Mouse (Mus musculus): ENCODE data around the gene Cdkl4. TPM values are rescaled to one million over a fixed set of nuclear protein-coding genes. Genes with fewer than 3 reads are reported as not detected.
A peak's percentile ranks its signal among the peaks of the same experiment; 100 is the strongest.

Cdkl4 gene
- polyA plus RNA-seq, 1 experiment from 2014 or later, result 1.6 TPM

- Histone ChIP-seq H3K9me3 (replicated peaks; ENCODE audit: low read length) (no peaks in the 10 kb centered on the region), H3K9ac (ENCODE audit: low read depth, low read length) (no peak overlapping the region), H3K4me2 (ENCODE audit: low read length) (no peak overlapping the region), H3K36me3 (ENCODE audit: insufficient read depth, low read length) (no peaks in the 10 kb centered on the region), H3K27me3 (ENCODE audit: insufficient read depth, low read length) (no peaks in the 10 kb centered on the region), H3K4me3 (replicated peaks; ENCODE audit: low read depth, low read length) (no peak overlapping the region), H3K4me1 (replicated peaks; ENCODE audit: insufficient read depth, low read length) (no peaks in the 10 kb centered on the region), H3K27ac (no peak overlapping the region)
- no peak for DNase-seq (ENCODE audit: low spot score)
- no peak for TF ChIP-seq CTCF (IDR thresholded peaks at IDR 0.05; ENCODE audit: low read depth)
- no peak for ATAC-seq (replicated peaks; ENCODE audit: low FRiP score, low read depth)
- WGBS, result 82% methylated on average over 6 of the region's 6 CpGs
Observed at GRCm38 (mm10) chr17:80496185-80496584, 81.4 kb downstream of the Cdkl4 start.

DNA sequence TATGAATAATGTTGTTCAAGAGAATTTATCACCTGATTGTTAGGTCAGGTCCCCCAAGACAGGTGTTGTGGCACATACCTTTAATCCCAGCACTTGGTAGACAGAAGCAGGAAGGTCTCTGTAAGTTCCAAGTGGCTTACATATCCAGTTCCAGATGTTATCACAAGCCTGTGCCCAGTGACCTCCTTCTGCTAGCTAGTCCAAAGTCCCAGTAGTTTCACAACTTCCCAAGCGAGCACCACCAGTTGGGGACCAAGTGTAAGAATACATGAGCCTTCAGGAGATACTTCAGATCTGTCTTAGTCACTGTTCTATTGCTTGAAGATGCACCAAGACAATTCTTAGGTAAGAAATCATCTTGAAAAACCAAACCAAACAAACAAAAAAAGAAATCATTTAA is 83.7 kb downstream of the Cdkl4 start:
- Histone ChIP-seq H3K9me3 (replicated peaks; ENCODE audit: low read length) (no peaks in the 10 kb centered on the region), H3K36me3 (ENCODE audit: insufficient read depth, low read length) (no peaks in the 10 kb centered on the region), H3K4me3 (replicated peaks; ENCODE audit: low read depth, low read length) (no peak overlapping the region), H3K4me2 (ENCODE audit: low read length) (no peak overlapping the region), H3K9ac (ENCODE audit: low read depth, low read length) (no peak overlapping the region), H3K27me3 (ENCODE audit: insufficient read depth, low read length) (no peaks in the 10 kb centered on the region), H3K4me1 (replicated peaks; ENCODE audit: insufficient read depth, low read length) (no peaks in the 10 kb centered on the region), H3K27ac (no peak overlapping the region)
- no peak for TF ChIP-seq CTCF (IDR thresholded peaks at IDR 0.05; ENCODE audit: low read depth)
- 73% methylated on average over 1 of the region's 1 CpGs for WGBS
- DNase-seq (ENCODE audit: low spot score) (no peak), ATAC-seq (replicated peaks; ENCODE audit: low FRiP score, low read depth) (no peak)

DNA sequence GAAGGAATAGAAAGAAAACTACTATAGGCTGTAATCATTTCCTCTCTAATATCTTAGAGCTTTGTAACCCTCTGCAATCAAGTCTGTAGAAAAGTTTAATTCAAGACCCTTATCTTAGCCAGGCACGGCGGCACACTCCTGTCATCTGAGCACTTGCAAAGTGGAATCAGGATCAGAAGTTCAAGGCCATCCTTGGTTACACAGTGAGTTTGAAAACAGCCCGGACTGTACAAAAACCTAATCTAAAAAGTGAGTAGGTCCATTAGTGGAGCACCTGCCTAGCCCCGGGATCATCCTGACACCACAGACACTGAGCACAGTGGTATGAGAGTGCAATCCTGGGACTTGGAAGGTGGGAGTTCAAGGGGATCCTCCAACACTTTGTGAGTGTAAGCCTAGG is 84.8 kb downstream of the Cdkl4 start:
- DNase-seq (ENCODE audit: low spot score) (no peak), ATAC-seq (replicated peaks; ENCODE audit: low FRiP score, low read depth) (no peak)
- Histone ChIP-seq H3K4me2 (ENCODE audit: low read length) (no peak overlapping the region), H3K27ac (no peak overlapping the region), H3K9me3 (replicated peaks; ENCODE audit: low read length) (no peaks in the 10 kb centered on the region), H3K9ac (ENCODE audit: low read depth, low read length) (no peak overlapping the region), H3K36me3 (ENCODE audit: insufficient read depth, low read length) (no peaks in the 10 kb centered on the region), H3K4me3 (replicated peaks; ENCODE audit: low read depth, low read length) (no peak overlapping the region), H3K4me1 (replicated peaks; ENCODE audit: insufficient read depth, low read length) (no peaks in the 10 kb centered on the region), H3K27me3 (ENCODE audit: insufficient read depth, low read length) (no peaks in the 10 kb centered on the region)
- no peak for TF ChIP-seq CTCF (IDR thresholded peaks at IDR 0.05; ENCODE audit: low read depth)
- WGBS, result 91% methylated on average over 4 of the region's 4 CpGs

- Histone ChIP-seq H3K4me3 (replicated peaks; ENCODE audit: low read depth, low read length) (no peak overlapping the region), H3K4me1 (replicated peaks; ENCODE audit: insufficient read depth, low read length) (no peaks in the 10 kb centered on the region), H3K4me2 (ENCODE audit: low read length) (no peak overlapping the region), H3K9ac (ENCODE audit: low read depth, low read length) (no peak overlapping the region), H3K36me3 (ENCODE audit: insufficient read depth, low read length) (no peaks in the 10 kb centered on the region), H3K27ac (no peak overlapping the region), H3K9me3 (replicated peaks; ENCODE audit: low read length) (no peaks in the 10 kb centered on the region), H3K27me3 (ENCODE audit: insufficient read depth, low read length) (no peaks in the 10 kb centered on the region)
- WGBS, result 80% methylated on average over 4 of the region's 4 CpGs
- no peak for DNase-seq (ENCODE audit: low spot score)
- TF ChIP-seq CTCF (IDR thresholded peaks at IDR 0.05; ENCODE audit: low read depth), result no peak
- no peak for ATAC-seq (replicated peaks; ENCODE audit: low FRiP score, low read depth)
Observed at GRCm38 (mm10) chr17:80492274-80492673, 85.3 kb downstream of the Cdkl4 start.

- H3K4me2 ChIP-seq (ENCODE audit: low read length), result no peak overlapping the region
- no peak overlapping the region for H3K4me3 ChIP-seq (replicated peaks; ENCODE audit: low read depth, low read length)
- ATAC-seq (replicated peaks; ENCODE audit: low FRiP score, low read depth) (no peak), DNase-seq (ENCODE audit: low spot score) (peak; percentile 10)
- no peaks in the 10 kb centered on the region for H3K27me3 ChIP-seq (ENCODE audit: insufficient read depth, low read length)
- H3K9ac ChIP-seq (ENCODE audit: low read depth, low read length), result no peak overlapping the region
- H3K27ac ChIP-seq, result no peak overlapping the region
- H3K36me3 ChIP-seq (ENCODE audit: insufficient read depth, low read length), result no peaks in the 10 kb centered on the region
- 55% methylated on average over 5 of the region's 5 CpGs for WGBS
- no peak for TF ChIP-seq CTCF (IDR thresholded peaks at IDR 0.05; ENCODE audit: low read depth)
- no peaks in the 10 kb centered on the region for H3K9me3 ChIP-seq (replicated peaks; ENCODE audit: low read length)
- no peaks in the 10 kb centered on the region for H3K4me1 ChIP-seq (replicated peaks; ENCODE audit: insufficient read depth, low read length)
Observed at GRCm38 (mm10) chr17:80490166-80490565, 87.4 kb downstream of the Cdkl4 start.

DNA sequence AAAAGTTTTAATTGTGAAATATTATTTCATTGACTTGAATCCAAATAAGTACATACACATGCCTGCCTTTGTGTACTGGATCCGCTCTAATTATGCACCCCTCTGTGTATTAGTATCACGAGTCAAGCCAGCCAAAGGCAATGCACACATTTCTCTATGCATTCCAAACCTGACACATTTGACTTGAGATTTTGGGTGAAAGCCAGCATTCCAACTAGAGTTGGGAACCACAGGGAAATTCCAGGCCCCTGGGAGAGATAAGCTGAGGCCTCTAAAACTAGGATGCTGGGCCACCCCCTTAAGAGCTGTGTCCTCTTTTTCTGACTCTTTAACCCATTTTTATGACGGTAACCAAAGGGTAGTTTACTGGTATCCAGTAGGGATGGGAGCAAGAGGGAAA is 88.7 kb downstream of the Cdkl4 start:
- peak; percentile 58 for DNase-seq (ENCODE audit: low spot score)
- H3K9ac ChIP-seq (ENCODE audit: low read depth, low read length), result no peak overlapping the region

GRCm38 (mm10) chr17:80485160-80485559 is 92.5 kb downstream of the Cdkl4 start:
- 87% methylated on average over 5 of the region's 5 CpGs for WGBS
- ATAC-seq (replicated peaks; ENCODE audit: low FRiP score, low read depth) (no peak), DNase-seq (ENCODE audit: low spot score) (no peak)
- Histone ChIP-seq H3K27ac (no peak overlapping the region), H3K36me3 (ENCODE audit: insufficient read depth, low read length) (no peaks in the 10 kb centered on the region), H3K9ac (ENCODE audit: low read depth, low read length) (no peak overlapping the region), H3K9me3 (replicated peaks; ENCODE audit: low read length) (no peaks in the 10 kb centered on the region), H3K4me3 (replicated peaks; ENCODE audit: low read depth, low read length) (no peak overlapping the region), H3K4me1 (replicated peaks; ENCODE audit: insufficient read depth, low read length) (peaks cover 8% of the 10 kb centered on the region; the same call in 1 of the 2 replicates), H3K27me3 (ENCODE audit: insufficient read depth, low read length) (no peaks in the 10 kb centered on the region), H3K4me2 (ENCODE audit: low read length) (no peak overlapping the region)
- TF ChIP-seq CTCF (IDR thresholded peaks at IDR 0.05; ENCODE audit: low read depth), result no peak

More for the DNA sequence above, 88.7 kb downstream of the Cdkl4 start:
- Histone ChIP-seq H3K27ac (no peak overlapping the region), H3K27me3 (ENCODE audit: insufficient read depth, low read length) (no peaks in the 10 kb centered on the region), H3K36me3 (ENCODE audit: insufficient read depth, low read length) (no peaks in the 10 kb centered on the region), H3K4me3 (replicated peaks; ENCODE audit: low read depth, low read length) (no peak overlapping the region), H3K4me1 (replicated peaks; ENCODE audit: insufficient read depth, low read length) (no peaks in the 10 kb centered on the region), H3K4me2 (ENCODE audit: low read length) (no peak overlapping the region), H3K9me3 (replicated peaks; ENCODE audit: low read length) (no peaks in the 10 kb centered on the region)
- WGBS, result 56% methylated on average over 3 of the region's 3 CpGs
- no peak for TF ChIP-seq CTCF (IDR thresholded peaks at IDR 0.05; ENCODE audit: low read depth)
- ATAC-seq (replicated peaks; ENCODE audit: low FRiP score, low read depth), result no peak

Data from kidney, postnatal 0 days (tissue).